Mouse (Mus musculus): ENCODE measurements at regions not wholly inside any gene's neighbourhood (a gene's known extent, or its start where the extent isn't known, plus 50 kb on each side); places are given as distances from the start of the nearest gene placed in this dataset.

DNA sequence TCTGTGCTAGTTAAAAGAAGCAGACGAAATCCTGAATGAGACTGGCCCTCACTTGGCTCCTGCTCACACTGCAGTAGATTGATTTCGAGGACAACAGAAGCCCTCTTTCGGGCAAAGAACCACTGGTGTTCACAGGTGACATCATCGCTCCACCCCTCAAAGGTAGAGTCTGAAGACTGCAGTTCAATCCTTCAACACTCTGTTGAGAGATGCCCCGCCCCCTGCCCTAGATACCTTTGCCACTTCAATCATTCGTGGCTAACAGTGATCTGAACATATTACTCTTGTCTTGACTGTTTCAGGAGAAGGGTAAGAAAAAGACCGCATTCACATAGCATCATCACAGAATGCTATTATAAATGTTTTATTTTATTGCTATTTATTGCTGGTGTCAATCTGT lies 205.5 kb upstream of the Gadl1 start:
- no peak for DNase-seq

DNA sequence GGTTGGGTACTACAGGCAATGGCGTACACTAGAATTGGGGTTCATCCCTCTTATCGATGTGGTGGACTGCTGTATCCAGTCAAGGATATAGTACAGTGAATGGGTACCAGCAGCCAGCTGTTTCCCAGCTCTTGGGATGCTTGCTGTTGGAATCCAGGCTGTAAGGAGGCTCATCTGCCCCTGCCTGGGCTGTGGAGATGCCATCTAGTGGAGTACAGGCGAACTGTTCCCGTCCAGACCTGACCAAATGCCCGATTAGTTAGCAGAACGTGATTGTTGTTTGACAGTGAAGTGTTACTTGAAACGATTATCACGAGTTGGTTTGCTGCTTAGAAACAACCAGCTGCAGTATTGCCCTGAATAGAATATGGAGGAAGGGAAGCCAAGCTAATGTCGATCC lies 205.0 kb upstream of the Gadl1 start:
- peak; percentile 76 for DNase-seq

DNA sequence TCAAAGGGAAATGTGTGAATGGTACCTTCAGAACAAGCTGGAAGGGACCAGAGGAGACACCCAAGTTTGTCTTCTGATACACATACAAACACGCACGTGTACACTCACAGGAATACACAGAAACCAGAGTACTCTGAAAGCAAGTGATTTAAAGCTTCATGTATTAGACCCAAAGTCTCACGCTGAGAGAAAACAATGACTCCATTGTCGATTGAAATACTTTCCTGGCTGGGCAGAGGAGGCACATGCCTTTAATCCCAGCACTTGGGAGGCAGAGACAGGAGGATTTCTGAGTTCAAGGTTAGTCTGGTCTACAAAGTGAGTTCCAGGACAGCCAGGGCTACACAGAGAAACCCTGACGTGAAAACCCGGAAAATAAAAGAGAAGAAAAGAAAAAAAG lies 203.5 kb upstream of the Gadl1 start:
- no peak for DNase-seq

DNA sequence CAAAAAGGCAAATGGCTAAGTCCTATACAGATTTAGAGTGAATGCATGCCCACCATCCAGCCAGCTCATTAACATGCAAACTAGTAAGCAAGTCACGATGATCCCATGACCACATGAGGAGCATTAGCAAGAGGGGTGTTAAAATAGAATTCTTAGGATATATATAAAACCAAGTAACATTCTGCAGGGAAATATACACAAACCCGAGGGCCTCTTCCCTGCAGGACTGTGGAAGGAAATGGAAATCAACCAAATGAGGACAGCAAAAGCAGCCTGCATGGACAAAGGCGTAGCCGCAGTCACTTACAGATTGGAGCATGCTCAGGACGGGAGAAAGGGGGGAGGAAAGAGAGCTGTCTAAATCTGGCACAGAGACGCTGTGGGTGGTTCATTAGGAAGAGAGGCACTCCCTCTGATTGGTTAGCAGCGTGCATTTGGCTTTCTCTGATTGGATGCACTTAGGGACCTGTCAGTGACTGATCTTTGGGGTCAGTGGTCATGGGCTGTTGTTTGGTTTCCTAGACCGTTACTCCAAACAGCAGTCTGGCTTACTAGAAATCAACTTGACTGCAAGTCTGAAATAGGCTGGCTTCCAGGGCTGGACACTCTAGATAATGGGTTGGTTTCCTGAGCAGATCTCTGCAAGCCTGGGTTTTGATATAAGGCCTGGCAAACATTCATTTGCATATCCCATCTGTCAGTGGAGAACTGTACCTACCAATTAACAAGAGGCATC lies 200.9 kb upstream of the Gadl1 start:
- peak; percentile 82 for DNase-seq

DNA sequence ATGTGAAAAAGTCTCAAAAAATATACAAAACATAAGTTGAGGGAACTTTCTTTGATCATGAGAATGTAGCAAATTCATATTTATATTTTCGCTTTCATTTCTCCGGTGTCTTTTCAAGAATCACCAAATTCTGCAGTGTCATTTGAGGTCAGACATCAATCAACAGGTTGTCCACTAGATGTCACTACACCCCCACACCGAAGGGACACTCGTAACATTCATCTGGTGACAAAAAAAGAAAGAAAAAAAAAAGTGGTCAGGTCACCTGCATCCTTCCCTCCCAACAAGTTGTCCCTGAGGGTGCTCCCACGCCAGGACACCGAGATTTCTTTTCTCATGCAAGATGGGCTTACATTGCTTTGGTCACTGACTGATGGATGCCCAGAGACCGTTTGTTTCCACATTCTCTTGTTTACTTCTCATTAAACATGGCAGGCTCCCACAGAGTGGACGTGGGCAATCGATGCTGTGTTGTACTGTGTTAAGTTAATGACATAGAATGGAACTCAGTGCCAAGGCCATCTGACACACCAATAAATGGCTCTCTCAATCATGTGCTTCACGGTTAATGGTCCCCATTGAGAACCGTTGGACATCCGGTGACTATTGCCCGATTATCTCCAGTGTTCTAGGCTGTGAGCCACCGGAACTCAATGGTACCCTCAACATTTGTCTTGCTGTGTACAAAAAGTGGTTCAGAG lies 199.1 kb upstream of the Gadl1 start:
- DNase-seq, result peak; percentile 51

DNA sequence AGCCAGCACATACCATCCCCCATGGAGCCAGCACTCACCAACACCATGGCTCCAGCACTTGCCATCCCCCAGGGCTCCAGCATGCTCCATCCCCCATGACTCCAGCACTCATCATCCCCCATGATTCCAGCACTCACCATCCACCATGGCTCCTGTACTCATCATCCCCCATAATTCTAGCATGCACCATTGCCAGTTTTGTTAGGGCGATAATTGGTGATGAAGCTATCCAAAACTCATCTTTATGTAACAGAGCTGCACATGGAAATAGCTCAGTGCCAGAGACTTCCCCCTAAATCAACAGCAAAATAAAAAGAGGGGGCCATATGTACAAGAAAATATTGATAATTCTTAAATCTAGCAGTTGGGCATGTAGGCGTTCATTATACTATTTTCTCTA lies 188.9 kb upstream of the Gadl1 start:
- DNase-seq, result no peak

DNA sequence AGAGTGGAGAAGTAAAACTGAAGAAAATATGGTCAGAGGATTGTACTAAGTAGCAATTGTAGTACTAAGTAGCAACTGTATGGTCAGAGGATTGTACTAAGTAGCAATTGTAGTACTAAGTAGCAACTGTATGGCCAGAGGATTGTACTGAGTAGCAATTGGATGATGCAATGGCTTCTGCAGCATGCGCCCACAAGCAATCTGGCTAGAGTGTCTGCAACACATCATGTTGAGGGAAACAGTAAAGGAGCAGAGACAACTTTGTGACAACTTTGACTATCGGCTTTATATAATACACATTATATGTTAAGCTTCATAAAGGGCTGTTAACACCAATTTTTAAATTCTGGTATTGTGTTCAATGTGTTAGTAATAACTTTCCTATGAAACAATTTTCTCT lies 188.4 kb upstream of the Gadl1 start:
- DNase-seq, result no peak

DNA sequence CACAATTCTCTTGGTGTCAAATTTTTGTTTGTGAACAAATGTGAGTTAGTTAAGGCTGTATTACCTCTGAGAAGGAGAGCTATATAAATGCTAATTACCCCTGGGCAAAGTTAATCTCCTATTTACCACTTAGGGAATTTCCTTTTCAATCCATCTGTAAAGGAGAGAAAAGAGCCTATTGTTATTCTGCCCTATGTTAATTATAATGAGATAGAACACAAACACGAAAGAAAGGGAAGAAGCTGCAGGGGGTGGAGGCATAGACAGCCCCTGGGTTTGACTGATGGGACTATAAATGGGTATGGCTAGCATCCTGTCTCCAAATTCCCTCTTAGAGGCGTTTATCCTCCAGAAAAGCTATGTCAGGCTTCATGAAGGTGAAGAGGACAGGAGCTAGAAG lies 185.2 kb upstream of the Gadl1 start:
- no peak for DNase-seq

DNA sequence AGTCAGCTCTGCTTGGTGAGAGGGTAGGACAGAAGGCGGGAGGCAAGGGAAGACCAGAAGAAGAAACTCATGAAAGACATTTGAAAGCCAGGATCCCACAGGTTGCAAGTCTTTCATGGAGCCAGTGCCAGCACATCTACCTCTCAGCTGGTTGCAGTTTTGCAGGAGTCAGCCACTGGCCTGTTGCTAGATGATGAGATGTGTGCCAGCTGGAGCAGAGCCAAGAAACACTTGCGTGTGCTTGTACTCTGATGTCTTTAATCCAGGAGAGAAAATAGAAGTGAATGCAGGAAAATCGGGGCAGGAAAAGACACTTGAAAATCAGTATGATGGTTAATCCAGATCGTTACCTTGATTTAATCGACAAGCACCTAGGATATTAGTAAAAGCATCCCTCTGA lies 181.9 kb upstream of the Gadl1 start:
- peak; percentile 63 for DNase-seq

DNA sequence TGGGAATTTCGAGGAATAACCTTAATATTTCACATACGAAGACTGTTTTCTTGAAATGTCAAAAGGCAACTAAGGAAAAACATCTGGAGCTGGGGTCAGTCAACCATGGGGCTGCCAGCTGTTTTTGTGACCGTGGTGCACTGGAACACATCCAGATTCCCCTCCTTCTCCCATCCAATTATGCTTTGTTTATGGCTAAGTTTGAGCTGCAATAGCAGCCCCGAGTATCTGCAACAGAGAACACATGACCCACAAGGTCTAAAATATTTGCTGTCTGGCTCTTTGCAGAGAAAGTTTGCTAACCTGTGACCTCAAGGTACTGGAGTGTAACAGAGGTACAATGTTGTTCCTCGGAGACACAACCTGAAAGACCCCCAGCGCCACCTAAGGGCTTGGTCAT lies 177.7 kb upstream of the Gadl1 start:
- peak; percentile 6 for DNase-seq

DNA sequence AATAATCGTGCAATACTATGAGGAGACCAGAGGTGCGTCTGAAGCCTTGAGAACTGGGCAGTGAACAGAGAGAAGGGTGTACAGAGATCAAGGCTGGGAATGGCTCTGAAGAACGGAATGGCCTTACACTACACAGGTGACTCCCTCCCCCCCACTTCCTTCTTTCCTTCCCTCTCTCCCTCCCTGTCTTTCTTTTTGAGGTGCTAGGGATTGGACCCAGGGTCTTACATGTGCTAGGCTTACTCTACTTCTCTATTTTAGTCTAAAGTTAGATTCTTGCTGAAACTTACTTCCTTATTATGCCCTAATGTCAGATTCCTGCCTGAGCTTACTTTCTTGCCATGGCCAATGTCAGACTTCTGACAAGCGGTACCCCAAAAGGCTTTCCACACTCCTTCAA lies 176.2 kb upstream of the Gadl1 start:
- DNase-seq, result no peak

DNA sequence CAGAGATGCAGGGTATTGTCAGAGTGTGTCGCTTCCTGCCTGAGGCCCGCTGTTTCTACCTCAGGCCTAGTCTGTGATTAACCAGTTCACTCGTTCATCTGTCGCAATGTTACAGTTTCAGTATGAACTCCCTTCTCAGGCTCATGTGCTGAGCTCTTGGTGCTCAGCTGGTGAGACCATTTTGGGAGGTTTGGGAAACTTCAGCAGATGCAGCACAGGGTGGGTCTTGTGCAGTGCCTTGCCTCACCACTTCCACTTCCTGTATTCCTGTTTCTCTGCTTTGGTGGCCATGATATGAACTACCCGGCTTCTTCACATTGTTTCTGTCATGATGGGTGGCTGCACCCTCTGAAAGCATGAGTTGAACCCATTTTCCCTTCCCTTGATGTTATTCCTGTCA lies 169.3 kb upstream of the Gadl1 start:
- no peak for DNase-seq

DNA sequence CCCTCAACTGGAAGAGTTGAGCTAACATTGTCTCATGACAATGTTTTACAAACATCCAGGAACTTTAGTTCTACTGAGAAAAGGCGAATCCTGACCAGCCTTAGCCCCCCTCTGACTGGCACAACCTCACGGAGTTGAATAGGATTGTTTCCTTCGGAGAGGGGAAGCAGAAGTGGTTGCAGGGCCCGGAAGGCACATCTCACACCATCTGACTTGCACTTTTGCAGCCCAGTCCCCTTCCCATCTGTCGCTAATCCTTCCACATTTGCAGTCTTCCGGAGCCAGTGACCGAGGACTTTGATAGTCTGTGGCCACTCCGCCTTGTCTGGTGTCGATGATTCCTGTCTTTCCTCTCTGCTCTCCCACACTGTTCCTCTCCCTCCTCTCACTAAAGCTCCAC lies 162.8 kb upstream of the Gadl1 start:
- no peak for DNase-seq

DNA sequence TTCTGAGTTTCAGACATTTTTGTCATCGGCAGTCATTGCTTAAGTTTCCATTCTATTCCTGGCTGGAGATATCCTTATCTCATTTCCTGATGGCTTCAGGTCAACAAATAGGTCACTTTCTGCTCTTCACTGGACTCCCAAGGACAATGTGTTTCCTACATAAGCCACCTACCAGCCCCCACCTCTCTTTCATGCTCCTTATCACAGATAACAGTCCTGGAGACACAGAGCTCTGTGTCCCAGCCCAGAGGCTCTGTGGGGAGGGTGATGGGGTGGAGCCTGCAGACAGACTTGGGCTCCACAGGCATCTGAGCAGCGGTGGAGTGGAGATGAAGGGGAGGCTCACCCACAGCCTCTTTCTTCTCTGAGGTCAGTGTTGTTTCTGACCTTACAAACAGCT lies 148.8 kb upstream of the Gadl1 start:
- peak; percentile 49 for DNase-seq

DNA sequence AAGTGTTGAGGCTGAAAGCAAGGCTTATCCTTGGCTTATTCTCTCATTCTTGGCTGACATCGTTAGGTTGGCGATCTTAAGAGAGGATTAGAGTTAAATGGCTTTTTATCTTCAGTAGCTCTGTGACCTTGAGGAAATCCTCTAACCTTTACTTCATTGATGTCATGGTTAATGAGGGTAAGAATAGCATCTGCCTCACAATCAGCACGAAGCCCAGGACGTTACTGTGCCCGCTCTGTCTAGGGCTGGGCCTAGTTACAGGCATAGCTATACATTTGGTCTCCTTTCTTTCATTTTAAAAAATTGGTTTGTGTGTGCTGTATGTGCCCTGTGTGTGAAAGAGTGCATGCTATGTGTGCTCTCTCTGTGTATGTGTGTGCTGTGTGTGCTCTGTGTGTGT lies 145.1 kb upstream of the Gadl1 start:
- DNase-seq, result no peak

DNA sequence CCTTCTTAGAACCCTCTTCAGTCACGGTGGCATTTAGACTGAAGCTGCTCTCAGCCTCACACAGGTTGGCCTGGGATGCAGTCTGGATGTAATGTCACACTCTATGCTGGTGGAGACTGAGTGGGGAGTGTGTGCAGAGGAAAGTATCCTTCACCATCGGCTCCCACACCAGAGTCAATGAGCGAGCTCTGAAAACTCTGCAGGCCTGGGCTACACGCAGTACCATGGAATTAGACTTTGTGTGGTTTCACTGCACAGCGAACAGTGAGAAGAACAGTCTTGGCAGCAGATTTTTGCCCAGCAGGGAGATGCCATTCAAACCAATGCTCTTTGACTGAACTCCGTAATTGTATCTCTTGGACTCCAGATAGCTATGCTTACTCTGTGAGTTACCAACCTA lies 142.8 kb upstream of the Gadl1 start:
- no peak for DNase-seq

DNA sequence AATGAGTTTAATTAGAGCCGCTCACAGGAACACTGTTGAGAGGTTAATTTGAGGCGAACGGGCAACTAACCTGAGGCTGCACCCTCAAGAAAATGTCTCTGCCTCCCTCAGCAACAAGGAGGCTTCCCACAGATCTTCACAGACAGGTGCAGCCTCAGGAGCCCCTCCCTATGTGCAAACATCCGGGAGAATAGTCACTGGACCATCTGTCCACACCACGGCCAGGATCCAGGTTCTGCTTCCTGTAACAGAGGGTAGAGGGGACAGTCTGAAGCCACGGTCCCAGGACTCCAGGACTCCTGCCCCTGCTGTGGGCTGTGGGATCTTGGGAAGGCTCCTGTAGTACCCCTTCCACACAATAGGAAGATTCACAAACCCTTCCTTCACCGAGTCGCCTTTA lies 134.1 kb upstream of the Gadl1 start:
- no peak for DNase-seq

DNA sequence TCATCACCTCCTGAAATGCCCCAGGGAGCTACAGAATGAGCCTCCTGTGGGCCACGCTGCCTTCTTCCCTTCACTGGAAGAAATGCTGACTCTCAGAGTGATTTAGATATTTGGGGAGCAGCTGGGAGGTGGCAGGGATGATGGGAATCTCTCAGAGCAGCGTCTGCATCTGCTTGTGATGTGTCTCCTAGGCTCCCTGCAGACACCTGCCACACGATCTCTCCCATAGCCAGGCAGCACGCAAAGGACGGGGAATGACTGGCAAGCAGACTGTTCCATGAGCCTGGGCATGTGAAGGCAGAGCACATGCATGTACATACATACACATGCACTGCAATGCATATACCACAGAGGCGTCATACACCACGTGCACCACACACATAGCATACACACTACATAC lies 133.4 kb upstream of the Gadl1 start:
- no peak for DNase-seq

DNA sequence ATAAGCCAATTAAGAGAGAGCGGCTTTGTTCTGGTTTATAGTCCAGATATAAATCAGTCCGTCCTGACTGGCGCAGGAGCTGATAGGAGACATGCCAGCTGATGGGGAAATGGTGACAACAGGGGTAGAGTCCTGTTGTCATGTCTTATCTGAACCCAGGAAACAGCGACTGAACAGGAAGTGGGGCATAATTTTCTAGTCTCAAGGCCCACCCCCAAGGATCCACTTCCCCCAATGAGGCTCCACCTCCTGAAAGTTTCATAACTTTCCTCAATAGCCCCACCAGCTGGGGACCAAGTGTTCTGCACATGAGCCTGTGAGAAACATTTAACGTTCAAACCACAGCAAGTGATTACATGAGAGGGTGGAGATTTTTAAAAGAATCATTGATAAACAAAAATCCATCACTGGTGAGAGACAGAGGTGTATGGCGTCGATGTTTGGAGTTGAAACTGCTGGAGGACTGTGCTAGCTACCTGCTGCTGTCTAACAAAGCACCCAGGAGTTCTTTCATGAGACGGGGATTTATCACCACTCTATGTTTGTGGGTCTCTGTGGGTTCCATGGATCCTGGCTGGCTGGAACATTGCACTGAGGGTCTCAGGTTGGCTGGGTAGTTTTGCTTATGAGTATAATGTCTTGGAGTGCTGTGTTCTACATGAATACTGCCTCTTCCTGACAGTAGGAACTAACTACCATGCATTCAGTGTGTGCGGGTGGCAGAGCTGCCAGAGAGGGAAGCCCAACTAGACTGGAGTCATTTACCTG lies 132.0 kb upstream of the Gadl1 start:
- peak; percentile 33 for DNase-seq

DNA sequence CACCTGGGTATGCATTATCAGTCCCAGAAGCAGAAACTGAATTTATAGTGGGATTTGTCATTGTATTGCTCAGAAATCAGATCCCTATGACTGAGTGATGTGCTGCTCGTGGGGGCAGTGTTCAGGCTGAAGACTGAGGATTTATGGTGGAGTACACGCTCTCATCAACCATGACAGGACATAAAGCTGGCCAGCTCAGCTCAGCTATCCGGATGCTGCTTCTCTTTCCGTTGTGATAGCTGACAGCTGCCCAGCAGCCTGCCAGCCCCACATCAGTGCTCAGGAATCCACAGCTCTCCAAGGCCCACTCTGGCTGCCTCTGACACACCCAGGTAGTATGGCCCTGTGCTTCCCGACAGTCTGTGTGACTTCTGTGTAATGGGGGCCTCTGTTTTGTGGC lies 130.4 kb upstream of the Gadl1 start:
- DNase-seq, result no peak

DNA sequence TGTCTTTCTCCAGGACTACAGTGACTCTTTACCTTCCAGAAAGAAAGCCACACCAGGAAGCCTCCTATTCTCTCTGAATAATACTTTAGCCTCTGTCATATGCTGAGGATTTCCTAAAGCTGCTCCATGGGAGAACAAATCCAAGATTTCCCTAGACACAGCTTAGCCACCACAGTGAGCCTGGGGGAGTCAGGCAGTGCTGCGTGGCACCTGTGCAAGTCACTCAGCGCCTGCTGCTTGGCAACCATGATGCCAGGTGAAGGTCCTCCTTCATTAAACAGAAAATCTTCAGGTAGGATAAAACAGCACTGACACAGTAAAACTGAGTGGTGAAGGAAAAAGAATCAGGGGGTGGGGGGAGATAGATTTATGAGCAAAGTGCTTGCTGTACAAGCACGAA lies 109.9 kb upstream of the Gadl1 start:
- no peak for DNase-seq

DNA sequence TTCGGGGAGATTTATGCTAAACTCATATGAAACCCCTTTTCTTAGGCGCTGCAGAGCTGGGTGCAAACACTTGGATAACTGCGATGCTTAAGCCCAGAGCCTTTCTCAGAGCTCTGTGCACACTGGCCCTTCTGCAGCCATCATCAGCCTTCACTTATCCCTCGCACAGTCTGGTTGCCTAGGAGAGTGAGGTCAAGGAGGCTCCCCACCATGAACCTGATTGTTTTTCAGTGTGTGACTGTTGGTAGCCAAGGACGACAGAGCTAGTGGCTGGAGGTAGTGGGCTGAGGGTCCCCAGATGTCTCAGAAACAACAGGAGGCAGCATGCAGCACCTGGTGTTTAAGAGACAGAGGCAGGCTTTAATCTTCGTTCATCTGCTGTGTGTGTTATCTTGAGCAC lies 108.6 kb upstream of the Gadl1 start:
- DNase-seq, result no peak

DNA sequence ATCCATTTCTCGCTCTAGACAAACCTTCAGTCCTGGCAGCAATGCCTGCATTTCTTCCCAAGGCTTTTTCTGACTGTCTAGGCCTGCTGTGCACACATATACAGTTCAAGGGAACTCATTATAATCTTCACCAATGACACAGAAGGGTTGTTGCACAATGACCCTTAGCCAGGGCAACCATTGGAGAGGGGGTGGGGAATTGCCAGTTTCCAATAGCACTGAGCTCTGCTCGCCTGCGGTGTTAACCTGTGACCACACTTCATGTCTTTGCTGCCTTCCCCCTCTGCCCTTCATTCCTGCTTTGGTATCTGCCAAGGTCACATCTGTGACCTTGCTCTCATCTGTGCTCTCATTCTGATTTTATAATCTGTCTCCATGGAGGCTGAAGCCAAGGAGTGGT lies 106.2 kb upstream of the Gadl1 start:
- DNase-seq, result no peak

DNA sequence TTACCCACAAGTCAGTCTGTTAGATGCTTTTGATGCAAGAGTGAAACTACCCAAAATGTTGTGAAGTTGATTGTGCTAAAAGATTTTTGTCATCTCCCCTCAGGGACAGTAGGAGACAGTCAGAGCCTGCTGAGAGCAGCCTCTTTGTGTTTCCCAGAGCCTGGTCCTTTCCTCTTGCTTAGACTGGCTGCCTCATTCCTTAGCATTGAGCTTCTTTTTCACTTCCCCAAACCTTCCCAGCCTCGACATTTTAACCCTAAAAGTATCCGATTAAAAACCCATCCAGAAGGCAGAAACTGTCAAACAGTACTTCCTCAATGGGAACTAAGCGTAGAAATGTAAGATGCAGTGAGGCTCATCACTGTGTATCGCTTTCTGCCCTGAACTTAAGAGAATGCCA lies 104.0 kb upstream of the Gadl1 start:
- DNase-seq, result no peak
